Mouse (Mus musculus): Measurements from ENCODE around the gene Scaf8. TPM values are rescaled to one million over a fixed set of nuclear protein-coding genes. Genes with fewer than 3 reads are reported as not detected.

The Scaf8 gene
- polyA plus RNA-seq, 1 experiment, result 55.0 TPM

DNA sequence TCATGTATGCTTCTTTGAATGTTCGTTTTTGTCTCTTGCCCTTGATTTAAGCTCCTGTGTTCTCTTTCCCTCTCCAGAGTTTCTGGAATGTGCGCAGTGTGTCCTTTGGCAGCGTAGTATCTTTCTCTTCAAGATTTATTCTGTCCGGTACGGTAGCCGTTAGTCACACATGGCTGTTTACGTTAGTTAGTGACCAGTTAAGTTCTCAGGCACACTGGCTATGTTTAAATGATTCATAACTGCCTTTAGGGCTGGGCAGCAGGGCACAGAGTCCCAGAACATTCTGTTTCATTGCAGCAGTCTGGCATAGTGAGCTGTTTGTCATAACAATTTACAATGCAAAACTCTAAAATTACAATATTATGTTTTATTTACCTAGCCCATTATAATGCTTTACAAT is 103.6 kb downstream of the Scaf8 start:
- Histone ChIP-seq H3K9ac (ENCODE audit: low read depth, poor library complexity, severe bottlenecking) (no peak overlapping the region), H3K4me1 (ENCODE audit: control insufficient read depth, insufficient read depth, low read length) (peaks cover 2% of the 10 kb centered on the region), H3K27me3 (ENCODE audit: control insufficient read depth, insufficient read depth, low read length, poor library complexity, severe bottlenecking) (no peaks in the 10 kb centered on the region), H3K9me3 (replicated peaks; ENCODE audit: control insufficient read depth, insufficient read depth, low read length, poor library complexity, severe bottlenecking) (no peaks in the 10 kb centered on the region), H3K36me3 (ENCODE audit: control insufficient read depth, insufficient read depth, low read length, poor library complexity, severe bottlenecking) (peaks cover 3% of the 10 kb centered on the region; the same call in 1 of the 2 replicates), H3K4me3 (ENCODE audit: low read depth, low read length) (no peak overlapping the region), H3K27ac (ENCODE audit: insufficient read depth, low read length) (no peak overlapping the region)
- no peak for TF ChIP-seq POLR2A (IDR thresholded peaks at IDR 0.05; ENCODE audit: insufficient read depth, low read length)
- TF ChIP-seq CTCF (IDR thresholded peaks at IDR 0.05; ENCODE audit: low read depth, low read length), result no peak
- TF ChIP-seq EP300 (IDR thresholded peaks at IDR 0.05; ENCODE audit: insufficient read depth, low read depth, low read length), result no peak

DNA sequence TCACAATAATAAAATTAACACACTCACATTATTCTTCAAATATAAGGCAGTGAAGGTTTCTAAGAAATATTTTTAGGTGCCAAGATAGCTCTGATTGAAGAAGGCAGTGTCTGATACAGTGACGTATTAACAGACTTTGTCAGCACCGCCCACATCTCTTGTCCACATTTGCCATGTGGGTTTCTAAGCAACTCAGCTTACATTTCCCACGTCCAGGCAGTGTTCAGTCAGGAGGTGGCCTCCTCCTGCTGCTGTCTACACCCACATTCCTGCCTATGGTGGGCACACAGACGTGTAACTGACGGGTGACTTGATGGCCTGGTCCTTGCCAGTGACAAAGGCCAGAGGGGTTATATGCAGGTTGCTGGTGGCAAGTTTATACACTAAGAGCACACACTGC is 104.1 kb downstream of the Scaf8 start:
- peaks cover 2% of the 10 kb centered on the region for H3K4me1 ChIP-seq (ENCODE audit: control insufficient read depth, insufficient read depth, low read length)
- no peak for TF ChIP-seq EP300 (IDR thresholded peaks at IDR 0.05; ENCODE audit: insufficient read depth, low read depth, low read length)
- no peak for TF ChIP-seq POLR2A (IDR thresholded peaks at IDR 0.05; ENCODE audit: insufficient read depth, low read length)
- TF ChIP-seq CTCF (IDR thresholded peaks at IDR 0.05; ENCODE audit: low read depth, low read length), result no peak

DNA sequence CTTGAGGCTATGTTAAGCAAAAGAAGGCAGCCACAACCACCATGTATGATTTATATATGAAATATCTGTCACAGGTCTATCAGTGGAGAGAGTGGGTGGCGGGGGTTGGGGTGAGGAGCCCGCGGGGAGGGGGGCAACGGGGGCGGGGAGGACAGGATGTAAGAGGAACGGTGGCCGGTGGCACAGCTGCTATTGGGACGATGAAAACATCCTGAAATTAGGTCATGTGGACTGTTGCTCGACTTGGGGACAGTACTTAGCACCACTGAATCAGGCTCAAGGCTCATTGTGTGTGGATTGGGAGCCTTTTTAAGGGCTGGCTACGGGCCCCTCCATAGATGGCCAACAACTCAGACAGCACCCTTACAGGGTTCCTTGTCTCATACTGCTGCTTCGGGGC is 105.4 kb downstream of the Scaf8 start:
- no peaks in the 10 kb centered on the region for H3K9me3 ChIP-seq (replicated peaks; ENCODE audit: control insufficient read depth, insufficient read depth, low read length, poor library complexity, severe bottlenecking)
- H3K4me1 ChIP-seq (ENCODE audit: control insufficient read depth, insufficient read depth, low read length), result no peaks in the 10 kb centered on the region
- H3K27ac ChIP-seq (ENCODE audit: insufficient read depth, low read length), result no peak overlapping the region
- no peaks in the 10 kb centered on the region for H3K27me3 ChIP-seq (ENCODE audit: control insufficient read depth, insufficient read depth, low read length, poor library complexity, severe bottlenecking)
- H3K4me3 ChIP-seq (ENCODE audit: low read depth, low read length), result no peak overlapping the region
- TF ChIP-seq POLR2A (IDR thresholded peaks at IDR 0.05; ENCODE audit: insufficient read depth, low read length) (no peak), CTCF (IDR thresholded peaks at IDR 0.05; ENCODE audit: low read depth, low read length) (no peak), EP300 (IDR thresholded peaks at IDR 0.05; ENCODE audit: insufficient read depth, low read depth, low read length) (no peak)
- H3K9ac ChIP-seq (ENCODE audit: low read depth, poor library complexity, severe bottlenecking), result no peak overlapping the region
- peaks cover 3% of the 10 kb centered on the region; the same call in 1 of the 2 replicates for H3K36me3 ChIP-seq (ENCODE audit: control insufficient read depth, insufficient read depth, low read length, poor library complexity, severe bottlenecking)

More for the DNA sequence above, 104.1 kb downstream of the Scaf8 start:
- peaks cover 3% of the 10 kb centered on the region; the same call in 1 of the 2 replicates for H3K36me3 ChIP-seq (ENCODE audit: control insufficient read depth, insufficient read depth, low read length, poor library complexity, severe bottlenecking)
- no peak overlapping the region for H3K4me3 ChIP-seq (ENCODE audit: low read depth, low read length)
- no peak overlapping the region for H3K27ac ChIP-seq (ENCODE audit: insufficient read depth, low read length)
- no peak overlapping the region for H3K9ac ChIP-seq (ENCODE audit: low read depth, poor library complexity, severe bottlenecking)
- no peaks in the 10 kb centered on the region for H3K9me3 ChIP-seq (replicated peaks; ENCODE audit: control insufficient read depth, insufficient read depth, low read length, poor library complexity, severe bottlenecking)
- no peaks in the 10 kb centered on the region for H3K27me3 ChIP-seq (ENCODE audit: control insufficient read depth, insufficient read depth, low read length, poor library complexity, severe bottlenecking)

DNA sequence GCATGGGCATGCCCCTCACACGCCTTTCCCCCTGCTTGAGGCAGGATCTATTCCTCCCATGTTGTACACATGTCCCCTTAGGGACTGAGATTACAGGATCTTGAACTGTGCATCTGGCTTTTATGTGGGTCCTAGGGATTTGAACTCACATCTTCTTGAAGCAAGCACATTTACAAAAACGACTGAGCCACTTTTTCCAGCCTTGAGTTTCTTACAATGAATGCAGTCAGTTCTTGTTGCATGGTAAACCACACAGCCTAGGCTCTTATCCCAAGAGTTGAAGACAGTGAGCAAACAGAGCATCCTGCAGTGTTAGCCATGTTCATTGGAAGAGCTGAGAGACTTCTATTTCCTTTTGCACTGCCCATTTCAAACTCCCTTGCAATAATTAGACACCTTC is 108.3 kb downstream of the Scaf8 start:
- Histone ChIP-seq H3K9me3 (replicated peaks; ENCODE audit: control insufficient read depth, insufficient read depth, low read length, poor library complexity, severe bottlenecking) (no peaks in the 10 kb centered on the region), H3K36me3 (ENCODE audit: control insufficient read depth, insufficient read depth, low read length, poor library complexity, severe bottlenecking) (no peaks in the 10 kb centered on the region), H3K4me1 (ENCODE audit: control insufficient read depth, insufficient read depth, low read length) (no peaks in the 10 kb centered on the region), H3K27ac (ENCODE audit: insufficient read depth, low read length) (0 out of 2 replicates have a peak overlapping the region, but pooled peaks have one; percentile 4), H3K9ac (ENCODE audit: low read depth, poor library complexity, severe bottlenecking) (no peak overlapping the region), H3K4me3 (ENCODE audit: low read depth, low read length) (no peak overlapping the region), H3K27me3 (ENCODE audit: control insufficient read depth, insufficient read depth, low read length, poor library complexity, severe bottlenecking) (no peaks in the 10 kb centered on the region)
- TF ChIP-seq EP300 (IDR thresholded peaks at IDR 0.05; ENCODE audit: insufficient read depth, low read depth, low read length), result no peak
- TF ChIP-seq CTCF (IDR thresholded peaks at IDR 0.05; ENCODE audit: low read depth, low read length), result no peak
- no peak for TF ChIP-seq POLR2A (IDR thresholded peaks at IDR 0.05; ENCODE audit: insufficient read depth, low read length)

DNA sequence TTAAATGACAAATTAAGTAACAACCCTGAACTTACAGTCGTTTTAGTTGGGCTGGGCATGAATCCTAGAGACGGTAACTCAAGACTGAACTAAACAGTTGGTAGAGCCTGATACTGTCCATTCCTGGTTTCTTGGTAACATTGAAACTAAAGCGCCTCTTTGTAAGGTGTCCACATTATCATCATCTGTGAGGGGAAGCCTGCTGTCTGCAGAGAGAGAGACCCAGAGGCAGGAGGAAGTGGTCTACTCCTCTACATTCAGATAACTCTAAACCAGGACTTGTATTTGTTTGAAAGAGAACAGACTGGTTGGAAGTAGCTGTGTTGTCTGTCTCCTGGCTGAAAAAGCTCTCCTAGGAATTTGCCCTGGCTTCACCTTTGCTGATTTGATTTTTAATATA is 108.9 kb downstream of the Scaf8 start:
- no peak for TF ChIP-seq CTCF (IDR thresholded peaks at IDR 0.05; ENCODE audit: low read depth, low read length)
- TF ChIP-seq EP300 (IDR thresholded peaks at IDR 0.05; ENCODE audit: insufficient read depth, low read depth, low read length), result no peak
- TF ChIP-seq POLR2A (IDR thresholded peaks at IDR 0.05; ENCODE audit: insufficient read depth, low read length), result no peak
- Histone ChIP-seq H3K27me3 (ENCODE audit: control insufficient read depth, insufficient read depth, low read length, poor library complexity, severe bottlenecking) (no peaks in the 10 kb centered on the region), H3K9ac (ENCODE audit: low read depth, poor library complexity, severe bottlenecking) (no peak overlapping the region), H3K36me3 (ENCODE audit: control insufficient read depth, insufficient read depth, low read length, poor library complexity, severe bottlenecking) (no peaks in the 10 kb centered on the region), H3K27ac (ENCODE audit: insufficient read depth, low read length) (0 out of 2 replicates have a peak overlapping the region, but pooled peaks have one; percentile 19), H3K9me3 (replicated peaks; ENCODE audit: control insufficient read depth, insufficient read depth, low read length, poor library complexity, severe bottlenecking) (no peaks in the 10 kb centered on the region), H3K4me3 (ENCODE audit: low read depth, low read length) (no peak overlapping the region), H3K4me1 (ENCODE audit: control insufficient read depth, insufficient read depth, low read length) (no peaks in the 10 kb centered on the region)

DNA sequence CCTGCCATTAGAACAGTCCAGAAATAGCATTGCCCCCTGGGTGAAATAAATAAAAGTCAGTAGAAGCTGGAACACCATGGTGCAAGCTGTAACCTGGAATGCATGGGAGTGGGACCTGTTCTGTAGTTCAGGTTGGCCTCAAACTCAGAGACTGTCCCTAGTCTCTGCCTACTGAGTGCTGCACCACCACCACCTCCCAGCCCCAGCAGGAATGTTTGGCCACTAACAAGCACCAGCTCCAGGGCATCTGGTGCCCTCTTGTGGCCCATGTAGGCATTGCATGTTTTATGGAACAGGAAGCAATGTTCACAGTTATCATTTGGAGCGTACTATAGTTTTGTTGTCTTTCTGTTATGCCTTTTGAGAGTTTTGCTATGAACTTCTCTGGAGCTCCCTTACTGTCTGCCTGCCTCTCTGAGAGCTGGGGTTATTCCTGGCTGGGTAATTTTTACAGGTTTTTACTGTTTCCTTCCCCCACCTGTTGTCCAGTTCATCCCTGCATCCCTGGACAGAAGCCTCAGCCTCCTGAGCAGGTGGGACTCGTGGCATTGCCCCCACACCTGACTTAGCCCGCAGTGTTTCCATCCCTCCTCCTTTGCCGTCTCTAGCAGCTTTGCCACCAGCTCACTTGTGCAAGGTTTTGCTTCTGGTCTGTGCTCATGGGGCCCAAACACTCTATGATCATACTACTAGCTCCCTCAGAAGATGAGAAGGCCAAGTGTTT is 109.8 kb downstream of the Scaf8 start:
- Histone ChIP-seq H3K27ac (ENCODE audit: insufficient read depth, low read length) (no peak overlapping the region), H3K36me3 (ENCODE audit: control insufficient read depth, insufficient read depth, low read length, poor library complexity, severe bottlenecking) (no peaks in the 10 kb centered on the region), H3K27me3 (ENCODE audit: control insufficient read depth, insufficient read depth, low read length, poor library complexity, severe bottlenecking) (no peaks in the 10 kb centered on the region), H3K9ac (ENCODE audit: low read depth, poor library complexity, severe bottlenecking) (no peak overlapping the region), H3K9me3 (replicated peaks; ENCODE audit: control insufficient read depth, insufficient read depth, low read length, poor library complexity, severe bottlenecking) (no peaks in the 10 kb centered on the region), H3K4me1 (ENCODE audit: control insufficient read depth, insufficient read depth, low read length) (no peaks in the 10 kb centered on the region), H3K4me3 (ENCODE audit: low read depth, low read length) (no peak overlapping the region)
- TF ChIP-seq CTCF (IDR thresholded peaks at IDR 0.05; ENCODE audit: low read depth, low read length) (peak; percentile 96), EP300 (IDR thresholded peaks at IDR 0.05; ENCODE audit: insufficient read depth, low read depth, low read length) (no peak)

Data from ES-Bruce4 (cell line).